Mouse (Mus musculus): ENCODE measurements at regions not wholly inside any gene's neighbourhood (a gene's known extent, or its start where the extent isn't known, plus 50 kb on each side); places are given as distances from the start of the nearest gene placed in this dataset.
A peak's percentile ranks its signal among the peaks of the same experiment; 100 is the strongest.

DNA sequence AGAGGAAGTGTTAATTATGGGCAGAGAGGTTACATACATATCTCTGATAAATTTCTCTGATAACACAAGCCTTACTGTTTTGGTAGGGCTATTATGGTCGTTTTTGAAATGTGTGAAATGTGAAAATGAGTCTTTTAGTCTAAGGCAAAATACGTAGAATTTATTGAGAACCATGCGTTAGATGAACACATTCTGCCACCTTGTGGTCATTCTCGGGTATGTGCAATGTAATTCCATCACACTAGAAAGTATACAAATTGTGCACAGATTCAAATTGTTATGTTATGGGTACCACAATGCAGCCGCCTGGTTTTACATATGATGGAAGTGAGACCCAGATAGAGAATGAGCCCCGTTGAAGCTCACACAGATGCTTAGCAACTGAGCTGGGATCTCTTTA is 138.7 kb downstream of the Cdr1 start:
- intact Hi-C loops (cut with DNase I): loop anchor here (10.0 kb wide), 2 partner anchors 552 to 1852 kb away; no protein-coding TSS in a partner anchor
- peak; percentile 2 for DNase-seq

DNA sequence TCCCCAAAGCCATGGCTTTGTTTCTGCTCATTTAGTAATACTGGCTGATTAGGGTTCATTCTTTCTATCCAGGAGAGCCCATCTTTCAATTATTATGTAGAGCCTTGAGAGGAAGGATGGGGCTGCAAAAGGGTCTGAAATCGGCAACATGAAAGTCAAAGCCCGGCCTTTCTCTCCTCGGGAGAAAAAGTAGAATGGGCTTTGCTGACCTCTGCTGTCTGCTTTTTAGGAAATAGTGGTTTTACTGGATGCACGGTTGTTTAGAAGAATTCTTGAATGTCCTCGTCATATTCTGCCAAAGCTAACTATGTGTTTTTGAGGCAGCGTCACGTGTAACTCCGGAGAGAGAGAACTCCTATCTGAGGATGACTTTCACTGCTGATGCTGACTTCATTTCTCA is 142.2 kb downstream of the Cdr1 start:
- no peak for DNase-seq
- intact Hi-C loops (cut with DNase I): loop anchor here (10.0 kb wide), 2 partner anchors 548 to 1848 kb away; no protein-coding TSS in a partner anchor

Data from left cerebral cortex, postnatal 4 days (tissue).